Mouse (Mus musculus): ENCODE measurements around the gene Bsn.

- no peak for TF ChIP-seq CTCF (IDR thresholded peaks at IDR 0.05; ENCODE audit: low read depth)
- TF ChIP-seq EP300 (IDR thresholded peaks at IDR 0.05; ENCODE audit: low read depth): no peak
Measured at GRCm38 (mm10) chr9:108225166-108225565, 35.0 kb upstream of the Bsn start.

Data from liver, postnatal 0 days (tissue).